Mouse (Mus musculus) B cell, adult 2 months (primary cell): Measurements from ENCODE around the gene Zbtb45.
A peak's percentile ranks its signal among the peaks of the same experiment; 100 is the strongest.

Source experiments
- DNase-seq, 2 experiments: peaks; one replicate each; pipeline ENCODE4 v3.0.0; 2022

The Zbtb45 gene

DNA sequence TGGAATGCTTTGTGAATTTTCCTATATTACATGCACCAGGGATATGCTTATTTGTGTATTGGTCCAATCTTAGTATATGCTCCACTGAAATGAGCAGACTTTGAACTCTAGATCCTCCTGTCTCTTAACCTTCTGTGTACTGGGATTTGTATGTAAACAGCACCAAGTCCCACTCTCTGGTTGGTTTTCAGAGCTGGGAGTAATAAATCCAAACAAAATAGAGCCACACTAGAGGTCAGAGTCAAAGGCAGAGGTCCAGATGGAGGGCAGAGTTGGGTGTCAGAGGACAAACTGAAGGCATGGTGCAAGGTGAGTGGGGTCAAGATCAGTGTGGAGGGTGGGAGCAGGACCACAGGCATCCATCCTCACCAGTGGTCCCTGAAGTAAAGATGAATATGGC, 14.0 kb downstream of the Zbtb45 start:
- no peak for DNase-seq

DNA sequence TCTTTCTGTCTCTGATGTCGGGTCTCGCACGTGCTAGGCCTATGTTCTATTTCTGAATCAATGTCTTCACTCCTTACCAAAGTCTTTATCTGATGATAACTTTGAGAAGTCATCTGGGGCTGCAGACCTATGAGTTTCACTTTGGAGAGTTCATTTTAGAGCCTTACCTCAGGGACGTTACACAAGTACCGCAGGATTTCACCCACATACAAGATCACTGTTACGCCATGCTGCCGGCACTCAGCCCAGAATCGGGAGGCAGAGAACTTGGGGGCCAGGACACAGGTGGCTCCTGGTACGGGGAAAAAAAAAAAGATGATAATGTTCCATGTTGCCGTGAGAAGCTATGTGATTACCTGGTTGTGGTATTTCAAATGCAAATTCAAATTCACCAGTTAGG, 16.7 kb downstream of the Zbtb45 start:
- DNase-seq: no peak

- peak; percentile 73 to 74 for DNase-seq
Measured at GRCm38 (mm10) chr7:12992222-12992621, 17.6 kb downstream of the Zbtb45 start.

GRCm38 (mm10) chr7:12987409-12988189, 22.2 kb downstream of the Zbtb45 start:
- DNase-seq: no peak

- DNase-seq: no peak
Measured at GRCm38 (mm10) chr7:12986906-12987305, 22.9 kb downstream of the Zbtb45 start.

- no peak for DNase-seq
Measured at GRCm38 (mm10) chr7:12985724-12986123, 24.1 kb downstream of the Zbtb45 start.

DNA sequence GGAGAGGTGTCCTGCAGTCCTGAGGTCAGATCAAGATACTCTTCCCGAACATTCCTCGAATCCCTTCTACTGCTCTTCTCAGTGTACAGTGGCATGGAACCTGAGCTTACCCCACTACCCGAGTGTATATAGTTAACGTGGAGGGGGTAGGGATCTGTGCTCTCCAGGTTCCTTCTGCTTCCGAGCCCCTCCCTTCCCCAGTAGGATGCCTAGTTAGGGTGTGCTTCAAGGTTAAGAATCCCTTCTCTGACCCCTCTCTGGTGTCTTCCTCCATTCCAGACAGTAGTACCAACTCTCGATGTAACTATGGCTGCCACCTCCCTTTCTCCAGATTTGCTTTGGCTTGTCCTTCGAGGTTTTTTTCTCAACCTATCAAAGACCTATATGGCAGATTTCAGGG, 29.5 kb downstream of the Zbtb45 start:
- no peak for DNase-seq

DNA sequence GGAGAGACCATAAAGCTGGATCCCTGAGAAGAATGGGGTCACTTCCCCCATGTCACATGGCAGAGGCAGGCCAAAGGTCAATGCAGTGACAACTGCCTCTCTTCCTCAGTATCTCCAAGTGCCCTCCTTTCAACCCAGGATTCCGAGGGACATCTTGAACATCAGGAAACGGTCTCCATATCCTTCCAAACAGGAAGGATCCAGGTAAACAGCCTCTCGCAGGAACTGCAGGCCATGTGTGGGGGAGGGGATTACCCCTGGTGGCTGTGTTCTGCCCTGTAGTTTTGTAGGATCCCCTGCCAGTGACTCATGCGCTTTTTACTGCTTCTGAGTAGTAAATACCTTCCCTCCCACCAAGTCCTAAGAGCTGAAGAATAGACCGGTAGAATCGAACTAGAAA, 30.1 kb downstream of the Zbtb45 start:
- no peak for DNase-seq

DNA sequence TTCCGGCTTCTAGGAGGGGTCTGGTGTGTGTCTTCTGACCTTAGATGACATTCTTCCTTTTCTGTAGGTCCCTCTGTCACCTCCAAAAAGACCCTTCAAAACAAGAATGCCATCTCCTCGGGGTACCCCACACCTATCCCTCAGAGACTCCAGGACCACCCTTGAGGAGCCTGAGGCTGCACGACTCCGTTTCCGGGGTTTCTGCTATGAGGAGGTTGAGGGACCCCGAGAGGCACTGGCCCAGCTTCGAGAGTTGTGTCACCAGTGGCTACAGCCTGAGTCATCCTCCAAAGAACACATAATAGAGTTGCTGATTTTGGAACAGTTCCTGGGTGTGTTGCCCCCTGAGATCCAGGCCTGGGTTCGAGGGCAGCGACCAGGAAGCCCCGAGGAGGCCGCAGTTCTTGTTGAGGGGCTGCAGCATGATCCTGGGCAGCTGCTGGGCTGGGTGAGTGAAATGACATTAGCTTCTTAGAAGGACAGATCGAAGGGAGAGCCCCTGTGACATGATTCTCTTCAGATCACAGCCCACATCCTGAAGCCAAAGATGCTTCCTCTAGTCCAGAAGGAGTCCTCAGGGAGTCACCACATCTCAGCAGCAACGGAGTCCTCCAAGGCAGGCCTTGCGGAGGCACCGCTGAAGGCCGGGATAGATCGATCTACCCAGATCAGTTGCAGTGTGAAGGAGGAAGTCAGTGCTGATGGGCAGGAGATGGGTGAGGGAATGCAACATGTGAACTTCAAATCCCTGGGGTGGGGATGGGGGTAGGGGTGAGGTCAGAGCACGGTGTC, 30.7 kb downstream of the Zbtb45 start:
- DNase-seq: no peak

DNA sequence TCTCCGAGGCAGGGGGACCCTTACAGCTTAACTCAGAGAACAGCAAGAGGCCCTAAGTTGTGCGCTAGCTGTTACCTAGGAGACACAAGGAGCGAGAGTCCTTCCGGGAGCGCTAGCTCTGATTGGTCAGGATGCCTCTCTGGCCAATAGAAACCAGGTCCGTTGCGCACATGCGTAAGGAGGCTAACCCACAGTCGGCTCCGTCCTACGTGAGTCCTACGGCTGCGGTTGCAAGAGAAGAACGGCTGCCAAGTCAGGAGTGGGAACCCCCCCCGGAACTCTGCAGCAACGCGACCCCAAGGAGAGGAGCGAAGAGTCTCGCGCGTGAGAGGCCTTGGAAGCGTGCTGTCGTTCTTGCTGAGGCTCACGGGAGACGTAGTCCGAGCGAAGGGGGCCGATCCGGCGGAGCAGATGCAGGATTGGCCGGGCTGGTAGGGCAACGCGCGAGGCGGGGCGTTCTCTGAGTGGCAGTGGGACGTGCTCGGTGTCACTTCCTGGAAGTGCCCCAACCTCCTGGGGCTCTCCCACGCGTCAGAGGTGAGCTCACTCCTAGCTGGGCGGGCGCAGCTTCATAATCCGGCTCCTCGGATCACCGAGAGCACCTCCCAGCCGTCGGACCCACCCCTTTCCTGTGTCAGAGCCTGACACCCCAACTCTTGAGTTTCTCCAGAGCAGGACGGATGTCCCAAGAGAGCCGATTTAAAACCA, 32.0 kb downstream of the Zbtb45 start, which contains the start of gene Zfp446:
TSS of gene Zfp446 (plus strand) at position 167 of the 708 bp plus-strand sequence.
- peak; percentile 96 to 97 for DNase-seq

DNA sequence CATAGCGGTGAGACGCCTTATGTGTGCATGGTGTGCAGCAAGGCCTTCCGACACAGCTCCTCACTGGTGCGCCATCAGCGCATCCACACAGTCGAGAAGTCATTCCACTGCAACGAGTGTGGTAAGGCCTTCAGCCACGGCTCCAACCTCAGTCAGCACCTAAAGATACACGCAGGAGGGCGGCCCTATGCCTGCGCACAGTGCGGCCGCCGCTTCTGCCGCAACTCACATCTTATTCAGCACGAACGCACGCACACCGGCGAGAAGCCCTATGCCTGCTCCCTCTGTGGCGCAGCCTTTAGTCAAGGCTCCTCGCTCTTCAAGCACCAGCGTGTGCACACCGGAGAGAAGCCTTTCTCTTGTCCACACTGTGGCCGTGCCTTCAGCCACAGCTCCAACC, 38.9 kb downstream of the Zbtb45 start:
- DNase-seq: no peak

- DNase-seq: peak; percentile 59 to 64
Measured at GRCm38 (mm10) chr7:12966104-12966845, 43.6 kb downstream of the Zbtb45 start.

DNA sequence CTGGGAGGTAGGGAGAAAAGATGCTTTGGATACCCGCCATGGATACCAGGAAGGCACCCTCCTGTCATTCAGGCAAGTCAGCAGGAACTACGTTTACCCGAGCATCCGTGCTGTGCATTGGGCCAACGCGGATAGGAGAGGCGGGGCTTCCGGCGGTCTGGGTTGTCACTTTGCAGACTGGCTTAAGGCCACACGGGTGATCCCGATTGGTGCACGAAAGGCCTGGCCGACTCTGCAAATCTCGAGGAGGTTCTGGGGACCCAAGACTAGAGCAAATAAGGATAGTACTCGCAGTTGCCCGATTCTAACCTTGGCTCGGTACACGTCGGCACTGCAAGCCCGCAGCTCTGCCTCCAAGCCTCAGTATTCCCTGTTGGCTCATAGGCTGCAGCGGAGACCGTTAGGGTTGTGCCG, 44.1 kb downstream of the Zbtb45 start, which contains the start of gene Zfp324:
TSS of gene Zfp324 (plus strand) at position 161 of the 414 bp plus-strand sequence.
- DNase-seq: peak; percentile 84 to 87

DNA sequence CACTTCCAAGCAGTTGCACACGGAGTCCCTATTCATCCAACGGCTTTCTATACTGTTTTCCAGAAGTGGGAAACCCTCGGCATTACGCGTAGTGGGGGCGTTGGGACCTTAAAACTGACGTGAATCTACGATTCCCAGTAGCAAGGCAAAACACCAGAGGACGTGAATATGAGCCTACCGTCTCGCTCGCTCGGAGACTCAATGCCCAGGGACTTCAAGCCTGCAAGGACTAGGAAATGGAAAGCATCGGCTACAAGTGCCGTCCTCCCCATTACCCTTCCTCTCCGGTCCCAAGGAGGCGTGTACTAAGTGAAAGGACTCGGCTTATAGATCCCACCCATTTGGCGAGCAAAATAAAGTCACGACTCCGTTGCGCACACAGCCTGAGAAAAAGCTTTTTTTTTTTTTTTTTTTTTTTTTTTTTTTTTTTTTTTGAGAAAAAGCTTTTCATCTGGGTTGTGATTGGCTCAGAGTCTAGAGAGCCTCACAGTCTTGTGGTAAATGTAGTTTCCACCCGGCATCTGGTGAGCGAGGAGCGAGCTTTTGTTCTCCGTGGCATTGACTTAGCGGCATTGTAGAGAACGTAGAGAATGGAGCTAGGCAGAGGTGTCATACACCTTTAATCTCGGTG, 48.2 kb downstream of the Zbtb45 start:
- DNase-seq: peak; percentile 57 to 64

GRCm38 (mm10) chr7:12959718-12960117, 50.1 kb downstream of the Zbtb45 start:
- DNase-seq: no peak

- no peak for DNase-seq
Measured at GRCm38 (mm10) chr7:12958948-12959347, 50.9 kb downstream of the Zbtb45 start.

- no peak for DNase-seq
Measured at GRCm38 (mm10) chr7:12957511-12957910, 52.3 kb downstream of the Zbtb45 start.

- DNase-seq: no peak
Measured at GRCm38 (mm10) chr7:12954896-12955295, 54.9 kb downstream of the Zbtb45 start.
